Comparison of ENCODE assay signal across 17 mouse cellular contexts in the genomic region with DNA sequence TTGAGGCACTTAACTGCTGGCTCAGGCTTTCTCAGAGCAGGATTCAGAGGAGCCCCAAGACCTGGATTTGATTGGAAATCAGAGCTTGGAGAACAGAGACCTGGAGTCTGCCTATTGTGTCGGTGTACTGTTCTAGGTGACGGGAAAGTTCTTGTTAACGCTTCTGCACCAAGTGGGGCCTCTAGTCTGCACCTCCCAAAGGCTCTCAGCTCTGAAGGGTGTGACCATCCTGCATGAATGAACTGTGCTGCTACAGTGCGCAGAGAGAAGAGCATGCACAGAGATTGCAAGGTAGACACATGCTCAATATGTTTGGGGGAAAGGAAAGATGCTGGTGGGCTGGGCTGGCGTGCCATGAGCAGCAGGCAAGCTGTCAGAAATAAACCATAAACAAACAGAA.
"Had no signal": no experiment of that assay in that cellular context is flagged by ENCODE, and none has a peak within 500 bp of the region (broad histone marks: within the 10 kb centered on the region; RNA-seq: fewer than 3 reads in every experiment).

No protein-coding gene starts in this region.

- H3K9me3 ChIP-seq: heart, embryonic 10.5 days; heart, embryonic 12.5 days; hindbrain, embryonic 10.5 days; hindbrain, embryonic 12.5 days; intestine, embryonic 15.5 days; limb, embryonic 10.5 days; limb, embryonic 12.5 days had no signal

- ATAC-seq: inflammation-experienced regulatory T-cells, adult 6 months; intestine, embryonic 15.5 days; intestine, postnatal 0 days had no signal

- H3K27ac ChIP-seq: gastrocnemius, adult 2 months; heart, adult 2 months; heart, embryonic 10.5 days; hindbrain, embryonic 10.5 days; hindbrain, embryonic 12.5 days; hindbrain, embryonic 14.5 days; intestine, embryonic 15.5 days; layer of hippocampus, adult 2 months; left cerebral cortex, adult 2 months; limb, embryonic 10.5 days; limb, embryonic 12.5 days had no signal

- H3K4me3 ChIP-seq: gastrocnemius, adult 2 months; heart, adult 2 months; heart, embryonic 10.5 days; heart, embryonic 12.5 days; hindbrain, embryonic 10.5 days; hindbrain, embryonic 12.5 days; intestine, embryonic 15.5 days; layer of hippocampus, adult 2 months; left cerebral cortex, adult 2 months; limb, embryonic 10.5 days; limb, embryonic 12.5 days had no signal

- H3K4me2 ChIP-seq: heart, embryonic 12.5 days; hindbrain, embryonic 12.5 days; hindbrain, embryonic 14.5 days; intestine, embryonic 15.5 days; limb, embryonic 12.5 days; liver, embryonic 11.5 days had no signal

- H3K36me3 ChIP-seq: heart, embryonic 10.5 days; heart, embryonic 12.5 days; hindbrain, embryonic 10.5 days; hindbrain, embryonic 12.5 days; intestine, embryonic 15.5 days; limb, embryonic 10.5 days; limb, embryonic 12.5 days had no signal

- H3K9ac ChIP-seq: heart, embryonic 12.5 days; hindbrain, embryonic 12.5 days; hindbrain, embryonic 14.5 days; intestine, embryonic 15.5 days; limb, embryonic 12.5 days had no signal

- H3K27me3 ChIP-seq: hindbrain, embryonic 12.5 days; intestine, embryonic 15.5 days had no signal

- DNase-seq: gastrocnemius, postnatal 25 days; liver had no signal
